Mouse (Mus musculus) heart, embryonic 16.5 days (tissue): ENCODE data around the gene Myh3. TPM values are rescaled to one million over a fixed set of nuclear protein-coding genes. Genes with fewer than 3 reads are reported as not detected.

Experiments used
- ATAC-seq: fragments of 200-750 bp; cut with Nextera tagmentation; replicated peaks from 2 replicates; pipeline ENCODE4 v1.8.0; 2017; ENCODE audit warnings: moderate number of reproducible peaks; ENCODE audit not compliant: insufficient read depth, low FRiP score; ENCODE audit errors: extremely low read depth
- H3K27ac ChIP-seq: fragments of 300-500 bp; sonication (generic); 2 replicates; pipeline ENCODE4 v1.5.1; 2014; ENCODE audit warnings: mild to moderate bottlenecking, low read length, control low read depth, moderate library complexity
- H3K27me3 ChIP-seq: fragments of 300-500 bp; sonication (generic); 2 replicates; pipeline ENCODE4 v1.6.1; 2014; ENCODE audit warnings: low read length, mixed read lengths; ENCODE audit not compliant: control insufficient read depth, insufficient read depth
- H3K36me3 ChIP-seq: fragments of 300-500 bp; sonication (generic); 2 replicates; pipeline ENCODE4 v1.6.1; 2014; ENCODE audit not compliant: control insufficient read depth, insufficient read depth
- H3K4me1 ChIP-seq: fragments of 300-500 bp; sonication (generic); 2 replicates; pipeline ENCODE4 v1.6.1; 2014; ENCODE audit warnings: low read length, mixed read lengths; ENCODE audit not compliant: control insufficient read depth, insufficient read depth
- H3K4me2 ChIP-seq: fragments of 300-500 bp; sonication (generic); 2 replicates; pipeline ENCODE4 v1.6.1; 2014; ENCODE audit warnings: low read depth, mild to moderate bottlenecking, control low read depth, low read length
- H3K4me3 ChIP-seq: fragments of 300-500 bp; sonication (generic); 2 replicates; pipeline ENCODE4 v1.5.1; 2014; ENCODE audit warnings: mild to moderate bottlenecking, control low read depth, low read length
- H3K9ac ChIP-seq: fragments of 300-500 bp; sonication (generic); 2 replicates; pipeline ENCODE4 v1.6.1; 2014; ENCODE audit warnings: low read length, control low read depth
- H3K9me3 ChIP-seq: fragments of 300-500 bp; sonication (generic); replicated peaks from 2 replicates; pipeline ENCODE4 v1.6.1; 2016; ENCODE audit warnings: low read length; ENCODE audit not compliant: control insufficient read depth
- WGBS: fragments of 180-500 bp; shearing (Covaris S2); extraction: QIAGEN DNeasy Blood & Tissue Kit; methylation state at CpG from one replicate; pipeline ENCODE4 v1.1.7; 2014; 5-methylcytosine and 5-hydroxymethylcytosine counted together
- polyA plus RNA-seq: library from polyadenylated mRNA; unstranded; fragments of >200 nt; fragmentation: Nextera tagmentation; extraction: Ambion mirVana; gene quantifications from 2 replicates; pipeline ENCODE4 v1.2.1, GENCODE M21; 2015

The Myh3 gene
- 1.5 and 4.5 TPM in 2 replicates for polyA plus RNA-seq

GRCm38 (mm10) chr11:67078000-67078399 lies at the start of gene Myh3:
TSS of gene Myh3 (plus strand) at chr11:67078300.
- H3K27me3 ChIP-seq: 0 out of 2 replicates have a peak, but pooled peaks cover 3% of the 10 kb centered on the region
- H3K9ac ChIP-seq: no peak within 1 kb of the TSS
- H3K4me3 ChIP-seq: no peak within 1 kb of the TSS
- no peak within 1 kb of the TSS for H3K4me2 ChIP-seq
- no peak for ATAC-seq
- 71% methylated on average over 5 of the region's 5 CpGs for whole genome bisulfite sequencing
- H3K9me3 ChIP-seq: no peaks in the 10 kb centered on the region
- no peaks in the 10 kb centered on the region for H3K36me3 ChIP-seq
- no peaks in the 10 kb centered on the region for H3K4me1 ChIP-seq
- H3K27ac ChIP-seq: no peak within 1 kb of the TSS

- Histone ChIP-seq H3K4me1 (no peaks in the 10 kb centered on the region), H3K36me3 (no peaks in the 10 kb centered on the region), H3K27ac (no peak overlapping the region), H3K9me3 (no peaks in the 10 kb centered on the region), H3K4me2 (no peak overlapping the region), H3K27me3 (no peaks in the 10 kb centered on the region), H3K9ac (no peak overlapping the region), H3K4me3 (no peak overlapping the region)
- 54% methylated on average over 16 of the region's 16 CpGs for WGBS
- ATAC-seq: no peak
Measured at GRCm38 (mm10) chr11:67030904-67031602, 47.0 kb upstream of the Myh3 start.

- H3K9me3 ChIP-seq: no peaks in the 10 kb centered on the region
- 58% methylated on average over 2 of the region's 2 CpGs for WGBS
- ATAC-seq: no peak
- no peak overlapping the region for H3K27ac ChIP-seq
- no peaks in the 10 kb centered on the region for H3K36me3 ChIP-seq
- no peak overlapping the region for H3K4me2 ChIP-seq
- H3K9ac ChIP-seq: no peak overlapping the region
- H3K4me3 ChIP-seq: no peak overlapping the region
- no peaks in the 10 kb centered on the region for H3K4me1 ChIP-seq
- H3K27me3 ChIP-seq: no peaks in the 10 kb centered on the region
Measured at GRCm38 (mm10) chr11:67031603-67031915, 46.5 kb upstream of the Myh3 start.

GRCm38 (mm10) chr11:67034775-67035485 lies 43.2 kb upstream of the Myh3 start:
- ATAC-seq: no peak
- Histone ChIP-seq H3K4me3 (no peak overlapping the region), H3K9me3 (no peaks in the 10 kb centered on the region)

GRCm38 (mm10) chr11:67036229-67036628 lies 41.9 kb upstream of the Myh3 start:
- Histone ChIP-seq H3K9ac (no peak overlapping the region), H3K36me3 (peaks cover 30% of the 10 kb centered on the region), H3K4me1 (0 out of 2 replicates have a peak, but pooled peaks cover 4% of the 10 kb centered on the region), H3K4me3 (no peak overlapping the region), H3K9me3 (no peaks in the 10 kb centered on the region), H3K27me3 (no peaks in the 10 kb centered on the region), H3K27ac (no peak overlapping the region), H3K4me2 (no peak overlapping the region)
- ATAC-seq: no peak
- 79% methylated on average over 6 of the region's 6 CpGs for WGBS

More at GRCm38 (mm10) chr11:67034775-67035485, 43.2 kb upstream of the Myh3 start:
- Histone ChIP-seq H3K27ac (no peak overlapping the region), H3K9ac (no peak overlapping the region), H3K4me2 (no peak overlapping the region), H3K4me1 (no peaks in the 10 kb centered on the region), H3K36me3 (peaks cover 21% of the 10 kb centered on the region), H3K27me3 (no peaks in the 10 kb centered on the region)
- 61% methylated on average over 4 of the region's 4 CpGs for WGBS

GRCm38 (mm10) chr11:67036892-67037291 lies 41.2 kb upstream of the Myh3 start:
- H3K27ac ChIP-seq: no peak overlapping the region
- no peak overlapping the region for H3K4me3 ChIP-seq
- 0 out of 2 replicates have a peak, but pooled peaks cover 4% of the 10 kb centered on the region for H3K4me1 ChIP-seq
- H3K9ac ChIP-seq: no peak overlapping the region
- no peaks in the 10 kb centered on the region for H3K9me3 ChIP-seq
- H3K36me3 ChIP-seq: peaks cover 36% of the 10 kb centered on the region
- 89% methylated on average over 9 of the region's 9 CpGs for WGBS
- no peaks in the 10 kb centered on the region for H3K27me3 ChIP-seq
- ATAC-seq: no peak
- no peak overlapping the region for H3K4me2 ChIP-seq

GRCm38 (mm10) chr11:67039799-67040198 lies 38.3 kb upstream of the Myh3 start:
- Histone ChIP-seq H3K27ac (no peak overlapping the region), H3K4me2 (no peak overlapping the region), H3K4me3 (no peak overlapping the region), H3K9me3 (no peaks in the 10 kb centered on the region), H3K9ac (no peak overlapping the region), H3K36me3 (peaks cover 37% of the 10 kb centered on the region), H3K27me3 (no peaks in the 10 kb centered on the region), H3K4me1 (0 out of 2 replicates have a peak, but pooled peaks cover 4% of the 10 kb centered on the region)
- 86% methylated on average over 3 of the region's 3 CpGs for WGBS
- no peak for ATAC-seq

- no peak overlapping the region for H3K4me3 ChIP-seq
- no peak overlapping the region for H3K9ac ChIP-seq
- 0 out of 2 replicates have a peak, but pooled peaks cover 4% of the 10 kb centered on the region for H3K4me1 ChIP-seq
- no peaks in the 10 kb centered on the region for H3K9me3 ChIP-seq
- peaks cover 40% of the 10 kb centered on the region for H3K36me3 ChIP-seq
- H3K27me3 ChIP-seq: no peaks in the 10 kb centered on the region
- H3K4me2 ChIP-seq: no peak overlapping the region
- peak overlapping the region; percentile 20; the same call in 1 of the 2 replicates for H3K27ac ChIP-seq
- peak; percentile 58; the same call in 1 of the 2 replicates for ATAC-seq
- 64% methylated on average over 6 of the region's 6 CpGs for WGBS
Measured at GRCm38 (mm10) chr11:67040483-67040882, 37.6 kb upstream of the Myh3 start.

- peaks cover 35% of the 10 kb centered on the region for H3K36me3 ChIP-seq
- H3K4me2 ChIP-seq: no peak overlapping the region
- H3K27me3 ChIP-seq: no peaks in the 10 kb centered on the region
- peaks cover 7% of the 10 kb centered on the region; the same call in 1 of the 2 replicates for H3K4me1 ChIP-seq
- no peak overlapping the region for H3K4me3 ChIP-seq
- ATAC-seq: no peak
- no peak overlapping the region for H3K27ac ChIP-seq
- 67% methylated on average over 8 of the region's 8 CpGs for WGBS
- no peaks in the 10 kb centered on the region for H3K9me3 ChIP-seq
- H3K9ac ChIP-seq: no peak overlapping the region
Measured at GRCm38 (mm10) chr11:67043007-67043406, 35.1 kb upstream of the Myh3 start.
